Mouse (Mus musculus) gastrocnemius, postnatal 10 days (tissue): Measurements from ENCODE around the gene Strbp. TPM values are rescaled to one million over a fixed set of nuclear protein-coding genes. Genes with fewer than 3 reads are reported as not detected.

Experiments used
- DNase-seq: peaks from one replicate; pipeline ENCODE4 v3.0.0; 2021; ENCODE audit warnings: mixed read lengths
- total RNA-seq, 2 experiments: library from RNA; stranded (reverse); gene quantifications; 2 replicates each; pipeline ENCODE4 v1.2.3; 2021

Gene Strbp
- total RNA-seq, 2 experiments from 2014 or later: 28.3 to 29.7 TPM

DNA sequence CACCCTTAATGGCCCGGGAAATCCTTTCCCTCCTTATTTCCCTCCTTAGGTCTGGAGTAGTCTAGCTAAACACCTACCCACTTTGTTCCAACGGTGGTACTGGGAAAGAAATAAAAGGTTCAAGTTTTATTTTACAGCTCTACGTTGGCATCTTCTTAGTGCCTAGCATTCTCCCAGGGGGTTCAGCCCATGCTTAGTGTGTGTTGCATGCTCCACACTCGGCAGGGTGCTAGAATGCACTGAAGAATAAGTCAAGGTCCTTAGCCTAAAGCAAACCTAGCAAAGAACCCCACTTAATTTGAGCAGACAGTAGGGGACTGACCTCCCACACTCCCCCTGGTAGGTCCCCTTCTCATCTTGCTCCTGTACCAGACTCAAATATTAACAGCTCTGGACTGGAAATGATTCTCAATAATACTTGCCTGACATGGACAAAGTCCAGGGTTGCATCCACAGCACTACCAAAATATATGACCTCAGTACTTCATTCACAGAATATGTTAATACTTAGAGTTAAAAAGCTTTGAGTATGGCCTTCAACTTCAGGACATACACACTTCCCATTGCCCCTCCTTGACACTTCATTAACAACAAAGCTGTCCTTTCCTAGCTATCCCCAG lies 592 bp upstream of the Strbp start:
- DNase-seq: no peak

DNA sequence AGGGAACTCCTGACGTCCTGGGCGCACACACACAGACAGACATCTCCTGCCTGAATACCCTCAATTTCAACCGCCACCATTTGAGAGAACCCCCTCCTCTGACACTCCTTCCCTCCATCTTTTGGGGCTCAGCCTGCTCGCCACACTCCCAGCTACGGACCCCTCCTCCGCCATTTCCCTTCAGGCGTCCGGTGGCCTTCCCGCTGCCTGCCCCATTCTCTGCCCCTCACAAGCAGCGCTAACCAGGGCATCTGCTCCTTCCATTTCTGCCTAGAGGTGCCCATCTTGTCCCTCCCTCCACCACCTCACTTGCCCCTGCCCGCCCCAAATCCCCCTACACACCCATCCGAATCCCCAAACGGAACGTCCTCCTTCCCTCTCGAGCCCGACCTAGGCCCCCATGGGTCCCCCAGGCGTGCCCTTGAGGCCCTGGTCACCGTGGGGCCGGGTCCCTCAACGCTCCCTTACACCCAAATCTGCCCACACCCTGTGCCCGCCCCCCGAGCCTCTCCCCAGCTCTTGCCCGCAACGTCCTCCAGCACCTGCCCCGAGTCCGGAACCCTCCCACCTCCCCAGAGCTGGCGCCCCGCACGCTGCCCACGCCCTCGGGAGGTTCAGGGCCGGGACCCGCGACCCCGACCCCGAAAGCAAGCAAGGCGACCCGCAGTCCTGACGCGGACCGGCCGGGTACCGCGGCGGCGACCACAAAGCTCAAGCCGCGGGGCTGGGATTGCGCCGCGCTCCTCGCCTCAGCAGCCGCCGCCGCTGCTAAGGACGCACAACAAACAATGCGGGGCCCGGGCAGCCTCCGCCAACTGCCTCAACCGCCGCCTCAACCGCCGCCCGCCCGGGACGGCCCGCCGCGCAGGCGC lies 1.1 kb downstream of the Strbp start:
- peak; percentile 18 for DNase-seq

DNA sequence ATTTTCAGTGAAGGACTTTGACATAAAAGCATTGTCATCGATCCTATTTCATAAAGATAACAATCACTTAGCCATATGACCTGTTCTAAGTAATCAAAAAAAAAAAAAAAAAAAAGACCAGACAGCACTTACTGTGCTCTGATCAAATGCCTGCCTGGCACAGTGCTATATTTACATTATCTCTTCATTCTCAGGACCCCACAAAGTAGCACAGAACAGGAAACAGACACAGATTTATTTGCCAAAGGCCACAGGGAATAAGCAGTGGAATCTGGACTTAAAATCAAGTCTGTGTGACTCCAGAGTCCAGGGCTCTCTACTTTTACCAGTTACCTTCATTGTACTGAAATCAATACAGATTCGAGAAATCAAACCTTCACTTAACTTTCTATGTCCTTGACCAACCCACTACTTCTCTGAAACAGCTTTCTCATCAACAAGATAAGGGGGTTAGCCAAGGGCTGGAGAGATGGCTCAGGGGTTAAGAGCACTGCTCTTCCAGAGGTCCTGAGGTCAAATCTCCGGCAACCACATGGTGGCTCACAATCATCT lies 14.5 kb downstream of the Strbp start:
- DNase-seq: no peak

DNA sequence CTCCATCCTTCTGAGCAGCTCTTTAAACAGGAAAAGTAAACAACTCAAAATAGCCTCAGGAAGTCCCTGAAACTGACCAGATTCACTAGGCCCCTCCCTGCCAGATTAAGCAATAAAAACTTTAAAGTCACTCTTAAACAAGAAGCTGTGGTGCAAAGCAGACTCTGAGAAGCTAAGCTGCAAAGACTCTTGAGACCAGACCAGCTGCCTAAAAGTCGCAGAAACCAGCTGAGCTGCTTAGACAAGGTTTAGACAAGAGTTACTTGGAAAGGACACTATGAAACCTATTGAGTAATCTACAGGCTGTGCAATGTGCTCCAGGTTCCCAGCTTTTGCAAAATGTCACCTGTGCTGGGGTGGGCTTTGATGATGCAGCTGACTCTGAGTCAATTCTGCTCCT lies 16.6 kb downstream of the Strbp start:
- no peak for DNase-seq

DNA sequence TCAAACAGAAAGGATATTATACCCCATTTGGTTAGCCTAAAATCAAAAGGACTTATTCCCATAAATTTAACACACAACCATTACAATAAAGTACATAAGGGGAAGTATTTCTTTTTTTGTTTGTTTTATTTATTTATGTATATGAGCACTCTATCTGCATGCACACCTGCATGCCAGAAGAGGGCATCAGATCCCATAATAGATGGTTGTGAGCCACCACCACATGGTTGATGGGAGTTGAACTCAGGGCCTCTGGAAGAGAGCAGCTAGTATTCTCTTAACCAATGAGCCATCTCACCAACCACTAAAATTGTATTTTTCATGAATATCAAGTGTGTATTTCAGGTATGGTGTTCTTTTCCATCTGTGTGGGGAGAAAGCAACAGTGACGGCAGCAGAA lies 18.8 kb downstream of the Strbp start:
- no peak for DNase-seq

DNA sequence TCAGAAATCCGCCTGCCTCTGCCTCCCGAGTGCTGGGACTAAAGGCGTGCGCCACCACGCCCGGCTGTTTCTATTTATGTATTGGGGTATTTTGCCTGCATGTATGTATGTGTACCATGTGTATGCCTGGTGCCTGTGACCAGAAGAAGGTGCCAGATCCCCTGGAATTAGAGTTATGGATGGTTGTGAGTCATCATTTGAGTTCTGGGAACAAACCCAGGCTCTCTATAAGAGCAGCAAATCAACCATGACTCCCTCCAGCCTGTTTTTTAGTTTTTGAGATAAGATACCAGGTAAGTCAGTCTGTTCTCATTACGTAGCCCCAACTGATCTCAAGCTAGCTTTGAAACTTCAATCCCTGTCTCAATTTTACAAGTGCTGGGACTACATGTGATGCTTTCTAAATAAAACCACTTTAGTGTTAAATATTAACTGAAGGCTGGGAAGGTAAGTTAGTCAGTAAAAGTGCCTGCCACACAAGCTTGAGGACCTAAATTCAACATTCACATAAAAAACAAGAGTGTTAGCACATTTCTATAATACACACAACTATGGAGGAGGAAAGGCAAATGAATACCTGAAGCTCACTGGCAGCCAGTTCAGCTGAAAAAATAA lies 21.4 kb downstream of the Strbp start:
- no peak for DNase-seq

DNA sequence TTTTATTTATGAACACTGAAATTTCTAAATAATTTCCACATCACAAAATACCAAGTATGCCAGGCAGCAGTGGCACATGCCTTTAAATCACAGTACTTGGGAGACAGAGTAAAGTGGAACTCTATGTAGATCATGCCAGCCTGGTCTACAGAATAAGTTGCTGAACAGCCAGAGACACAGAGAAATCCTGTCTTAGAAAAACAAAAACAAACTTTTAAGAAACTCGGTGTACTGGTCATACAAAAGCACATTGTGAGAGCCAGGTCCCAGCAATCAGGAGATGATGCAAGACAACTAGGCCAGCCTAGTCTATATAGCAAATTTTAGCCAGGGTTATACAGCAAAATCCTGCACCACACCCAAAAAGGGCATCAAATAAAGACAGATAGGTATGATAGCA lies 52.6 kb downstream of the Strbp start:
- no peak for DNase-seq

DNA sequence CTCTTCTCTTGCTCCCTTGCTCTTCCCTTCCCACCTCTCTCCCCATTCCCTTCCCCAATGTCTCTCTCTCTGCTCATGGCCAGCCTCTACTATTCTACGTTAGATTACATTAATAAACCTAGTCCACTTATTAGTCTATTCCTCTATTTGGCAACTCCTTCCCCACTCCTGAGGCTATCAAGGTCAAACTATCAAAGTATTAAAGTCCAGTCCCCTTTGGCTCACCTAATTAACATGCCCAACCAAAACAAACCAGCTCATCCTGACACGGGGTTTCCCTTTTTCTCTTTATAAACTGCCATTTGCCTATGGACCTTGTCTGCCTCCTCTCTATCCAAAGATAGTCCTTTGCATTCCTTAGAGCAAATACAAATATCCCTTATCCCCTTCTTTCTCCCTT lies 54.1 kb downstream of the Strbp start:
- no peak for DNase-seq

DNA sequence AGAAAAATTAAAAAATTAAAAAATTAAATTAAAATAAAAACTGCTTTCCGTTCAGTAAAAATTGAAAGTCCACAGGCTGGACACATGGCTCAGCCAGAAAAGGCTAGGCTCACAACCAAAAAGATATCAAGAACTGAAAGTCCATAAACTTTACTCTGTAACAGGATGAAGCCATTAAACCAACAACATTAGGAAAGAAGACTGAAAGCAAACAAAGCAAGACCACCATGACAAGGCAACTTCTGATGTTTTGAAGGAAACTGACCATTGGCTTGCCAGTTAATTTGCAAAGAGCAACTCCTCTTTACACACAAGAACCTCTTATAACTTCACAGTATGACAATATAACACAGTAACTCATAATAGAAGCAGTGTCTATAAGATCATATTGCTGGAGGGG lies 54.7 kb downstream of the Strbp start:
- DNase-seq: no peak

DNA sequence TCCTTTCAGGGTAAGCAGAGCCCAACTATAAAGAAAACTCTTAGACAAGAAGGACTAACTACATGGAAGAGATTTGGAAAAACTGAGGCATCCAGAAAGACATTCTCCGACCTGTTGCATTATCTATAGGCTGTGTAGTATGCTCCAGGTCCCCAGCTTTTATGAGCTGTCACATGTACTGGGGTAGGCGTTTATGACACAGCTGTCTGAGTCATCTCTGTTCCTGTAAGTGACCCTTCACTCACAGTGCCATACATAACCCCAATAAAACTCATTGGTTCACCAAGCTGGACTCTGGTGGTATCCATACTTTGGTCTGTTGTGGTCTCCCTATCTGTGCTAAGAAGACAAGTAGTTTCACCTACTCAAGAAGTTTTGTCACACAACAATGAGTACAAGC lies 80.3 kb downstream of the Strbp start:
- DNase-seq: no peak

DNA sequence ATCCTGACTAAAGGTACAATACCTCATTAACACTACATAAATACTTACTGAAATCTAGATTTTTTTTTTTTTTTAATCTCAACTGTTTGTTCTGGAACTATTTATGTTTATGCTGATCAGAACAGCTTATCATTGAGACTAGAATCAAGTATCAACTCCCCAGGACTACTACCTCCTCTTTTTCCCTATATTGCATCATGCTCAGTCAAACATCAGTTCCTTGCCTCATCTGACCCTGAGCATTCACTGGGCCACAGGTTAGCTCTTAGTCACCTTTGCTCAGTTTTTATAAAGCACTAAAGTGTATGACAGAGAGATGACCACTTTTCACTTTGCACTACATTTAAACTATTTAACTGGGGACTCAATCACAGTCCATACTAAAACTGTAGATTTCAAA lies 115.7 kb downstream of the Strbp start:
- no peak for DNase-seq

DNA sequence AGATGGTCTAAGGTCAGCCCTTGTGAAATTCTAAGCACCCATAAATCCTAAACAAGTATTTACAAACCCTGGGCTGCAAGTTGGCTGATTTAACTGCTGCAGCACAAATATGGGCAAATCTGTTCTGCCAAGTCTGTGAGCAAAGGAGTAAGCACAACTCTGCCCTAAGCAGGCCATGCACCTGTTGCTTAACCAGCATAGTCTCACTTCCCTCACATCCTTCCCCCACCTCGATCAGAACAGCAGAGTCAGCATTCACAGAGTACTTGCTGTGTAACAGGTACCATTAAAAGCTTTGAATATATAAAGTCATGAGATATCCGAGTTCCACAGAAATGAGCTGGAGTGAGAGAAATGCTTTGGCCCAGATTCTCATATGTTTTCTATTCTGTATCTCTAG lies 125.5 kb downstream of the Strbp start:
- no peak for DNase-seq

DNA sequence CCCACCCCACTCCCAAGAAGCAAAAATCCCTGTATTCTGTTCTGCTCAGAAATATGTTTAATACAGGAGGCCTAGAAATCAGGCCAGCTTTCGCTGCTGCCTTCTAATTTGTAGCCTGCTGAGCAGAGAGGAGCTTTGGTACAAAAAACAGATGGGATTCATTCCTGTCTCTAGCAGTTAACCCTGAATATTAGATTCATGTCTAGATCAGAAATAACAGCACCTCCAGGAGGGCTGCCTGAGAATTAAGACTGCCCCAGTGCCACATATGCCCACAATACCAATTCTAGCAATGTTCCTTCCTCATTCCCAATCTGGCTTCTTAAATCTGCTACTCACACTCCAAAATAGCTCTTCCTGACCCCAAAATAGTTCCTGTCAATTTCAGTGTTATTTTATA lies 127.0 kb downstream of the Strbp start:
- DNase-seq: no peak

DNA sequence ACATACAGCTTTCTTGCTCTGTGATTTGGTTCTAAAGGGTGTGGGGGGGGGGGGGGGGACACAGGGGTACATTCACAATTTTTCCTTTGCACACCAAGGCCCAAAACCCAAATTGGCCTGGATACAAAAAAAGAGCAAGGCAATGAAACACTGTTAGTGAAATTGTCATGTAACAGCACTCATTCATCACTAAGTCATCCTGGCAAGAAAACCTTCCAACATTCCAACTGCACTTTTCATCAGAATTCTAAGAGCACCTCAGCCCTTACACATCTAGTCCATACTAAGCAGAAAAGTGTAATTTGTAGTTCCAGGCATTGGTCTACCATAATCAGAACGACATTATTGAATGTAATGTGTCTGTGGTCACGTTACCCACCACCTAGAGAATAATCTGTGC lies 131.5 kb downstream of the Strbp start:
- DNase-seq: no peak

DNA sequence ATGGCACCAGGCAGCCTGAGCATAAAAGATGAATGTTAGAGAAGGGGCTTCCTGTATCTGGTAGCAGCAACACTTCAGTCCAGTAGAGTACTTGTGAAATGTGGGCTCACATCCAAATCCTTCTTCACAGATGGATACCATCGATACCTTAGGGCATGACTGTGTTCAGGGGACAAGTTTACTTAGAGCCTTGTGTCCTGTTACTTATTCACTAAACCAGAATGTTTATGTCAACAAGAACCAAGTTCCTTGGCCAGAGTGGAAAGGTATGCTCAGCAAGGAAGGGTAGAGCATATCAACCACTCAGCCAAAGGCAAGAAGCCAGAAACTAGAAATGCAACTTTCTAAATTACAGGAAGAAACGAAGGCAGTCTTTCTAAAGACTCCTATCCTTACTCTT lies 133.0 kb downstream of the Strbp start:
- DNase-seq: no peak

DNA sequence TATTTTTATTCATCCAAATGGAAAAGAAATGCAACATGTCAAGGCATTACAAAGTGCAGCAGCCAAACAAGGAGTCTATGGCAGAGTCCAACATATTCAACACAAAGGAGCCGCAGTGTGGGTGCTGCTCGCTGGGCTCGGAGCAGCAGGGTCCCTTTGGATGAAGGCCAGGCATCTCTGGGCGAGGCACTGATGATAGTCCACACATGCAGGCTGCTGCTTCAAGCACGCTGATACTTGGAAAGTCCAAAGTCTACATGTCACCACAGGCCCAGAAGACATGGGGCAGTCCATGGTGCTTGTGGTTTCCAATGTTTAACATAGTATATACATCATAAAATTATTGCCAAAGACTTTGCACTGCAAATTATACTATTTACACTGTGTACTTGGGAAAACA lies 133.8 kb downstream of the Strbp start:
- DNase-seq: peak; percentile 7

DNA sequence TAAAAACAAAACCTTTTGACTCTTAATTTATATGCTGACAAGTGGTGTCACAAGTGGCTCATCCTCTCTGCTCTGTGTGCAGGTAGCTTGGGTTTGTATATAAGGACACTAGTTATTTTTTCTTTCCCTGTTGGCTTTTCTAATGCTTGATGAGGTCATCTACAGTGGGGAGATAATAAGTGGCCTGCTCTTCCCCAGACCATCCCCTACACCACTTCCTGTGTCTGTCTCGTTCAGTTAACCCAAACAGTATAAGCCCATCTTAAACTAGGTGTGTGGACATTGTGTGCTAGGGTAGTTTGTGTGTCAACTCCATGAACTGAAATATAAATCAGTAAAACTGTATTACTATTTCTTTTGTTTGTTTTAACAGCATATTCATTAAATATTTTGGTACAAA lies 137.6 kb downstream of the Strbp start:
- DNase-seq: no peak

DNA sequence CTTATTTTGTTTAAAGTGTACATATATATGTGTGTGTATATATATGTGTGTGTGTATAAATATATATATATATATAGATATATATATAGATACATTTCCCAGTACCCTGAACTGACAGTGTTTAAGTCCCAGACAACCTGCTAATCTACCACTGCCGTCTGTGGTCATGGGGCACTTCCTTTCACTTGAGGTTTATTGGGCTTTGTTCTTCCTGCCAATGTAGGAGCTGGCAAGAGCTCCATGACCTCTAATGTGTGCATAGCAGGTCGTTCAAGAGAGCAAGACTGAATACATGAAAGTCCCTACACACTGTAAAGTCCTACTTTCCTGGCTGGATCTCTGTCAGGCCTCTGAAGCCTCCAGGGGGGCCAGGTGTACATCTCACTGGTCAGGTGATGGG lies 138.1 kb downstream of the Strbp start:
- no peak for DNase-seq

DNA sequence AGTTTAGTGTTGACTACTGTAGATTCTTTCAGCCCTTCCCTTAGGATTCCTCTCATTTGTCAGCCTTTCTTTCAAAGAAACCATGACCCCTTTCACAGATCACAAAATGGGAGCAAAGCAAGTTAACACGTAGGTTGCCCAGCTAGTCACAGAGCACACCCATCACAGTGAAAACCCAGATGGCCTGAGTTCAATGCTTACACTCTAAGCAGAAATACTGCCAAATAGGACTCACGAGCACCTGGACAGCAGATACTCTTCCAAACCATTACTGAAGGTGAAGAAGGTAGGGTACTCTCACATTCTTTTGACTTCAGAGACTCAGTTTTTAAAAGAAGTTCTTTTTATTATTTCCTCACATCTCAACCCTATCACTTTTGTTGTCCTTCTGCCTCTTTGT lies 147.3 kb downstream of the Strbp start:
- DNase-seq: no peak

DNA sequence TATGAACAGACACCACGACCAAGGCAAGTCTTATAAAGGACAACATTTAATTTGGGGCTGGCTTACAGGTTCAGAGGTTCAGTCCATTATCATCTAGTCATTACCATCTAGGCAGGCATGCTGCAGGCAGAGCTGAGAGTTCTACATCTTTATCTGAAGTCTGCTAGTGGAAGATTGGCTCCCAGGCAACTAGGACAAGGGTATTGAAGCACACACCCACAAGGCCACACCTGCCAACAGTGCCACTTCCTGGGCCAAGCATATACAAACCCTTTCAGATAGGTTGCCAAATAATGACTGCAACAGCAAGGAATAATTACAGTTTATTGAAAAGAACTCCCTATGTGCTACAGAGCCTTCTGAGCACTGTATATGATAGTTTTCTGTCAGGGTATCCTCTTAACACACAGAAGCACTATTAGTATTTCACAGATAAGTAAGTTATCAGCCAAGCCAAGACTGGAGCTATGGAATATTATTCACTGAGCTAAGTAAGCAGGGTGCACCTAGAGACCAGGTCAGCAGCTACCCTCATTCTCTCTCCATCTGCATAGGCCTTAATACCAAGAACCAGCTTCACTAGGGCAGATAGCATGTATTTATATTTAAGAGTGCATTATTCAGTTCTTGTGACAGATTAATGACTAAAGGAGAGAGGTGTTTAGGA lies 154.2 kb downstream of the Strbp start:
- DNase-seq: no peak

DNA sequence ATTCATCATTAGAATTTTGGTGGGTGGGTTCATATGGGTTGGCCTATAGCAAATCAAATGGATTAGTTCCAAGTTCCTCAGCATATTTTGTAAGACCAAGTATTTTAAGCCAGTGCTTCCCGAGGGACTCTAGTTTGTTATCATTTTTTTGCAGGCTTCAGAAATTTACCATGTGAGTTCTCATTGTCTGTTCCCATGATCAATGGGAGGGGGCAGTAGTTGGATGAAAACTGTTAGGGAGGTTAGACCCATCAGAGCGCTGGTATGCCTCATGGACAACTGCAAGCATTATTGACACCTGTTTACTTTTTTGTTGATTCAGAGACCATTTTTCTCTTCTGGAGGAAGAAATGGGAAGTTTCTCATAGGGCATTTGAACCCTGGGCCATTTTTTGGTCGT lies 172.0 kb downstream of the Strbp start:
- DNase-seq: no peak

DNA sequence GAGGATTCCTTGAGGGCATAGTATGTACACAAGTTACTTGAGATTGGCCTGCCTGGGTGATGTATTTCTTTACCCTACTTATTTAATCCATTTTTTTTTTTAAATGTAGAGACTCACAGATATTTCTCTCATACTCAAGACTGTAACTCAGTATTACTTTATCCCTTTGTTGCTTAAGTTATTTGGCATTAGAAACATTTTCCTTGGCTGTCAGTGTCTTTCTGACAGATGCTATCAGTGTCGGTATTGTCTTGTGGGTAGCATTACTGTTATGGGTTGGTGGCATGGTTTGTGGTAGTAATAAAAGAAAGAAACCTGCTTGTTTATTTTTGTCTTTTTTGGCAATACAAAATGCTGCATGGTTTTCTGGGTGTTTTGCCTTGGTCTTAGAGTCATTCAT lies 172.9 kb downstream of the Strbp start:
- no peak for DNase-seq

DNA sequence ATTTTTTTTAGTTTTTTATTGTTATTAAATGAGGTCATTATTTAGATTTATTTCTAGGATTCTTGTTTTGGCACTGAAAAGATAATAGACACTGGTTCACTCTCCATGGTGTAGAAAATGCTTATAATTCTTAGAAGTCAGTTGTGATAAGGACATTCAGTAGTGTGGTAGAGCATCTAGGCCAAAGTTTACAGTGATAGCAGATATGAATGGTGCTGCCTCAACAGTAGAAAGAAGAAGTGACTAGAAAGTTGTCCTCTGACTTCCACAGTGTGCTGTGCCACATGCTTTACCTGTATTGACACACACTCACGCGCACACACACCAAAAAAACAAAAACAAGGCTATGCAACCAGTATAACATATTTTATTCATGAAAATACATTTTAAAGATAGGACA lies 174.3 kb downstream of the Strbp start:
- no peak for DNase-seq
